Mouse (Mus musculus): ENCODE results near the gene Cyth2. TPM values are rescaled to one million over a fixed set of nuclear protein-coding genes. Genes with fewer than 3 reads are reported as not detected.

Cyth2 gene
- polyA plus RNA-seq, 1 experiment from 2014 or later: 105 TPM

GRCm38 (mm10) chr7:45775237-45775636 is 39.1 kb downstream of the Cyth2 start:
- Histone ChIP-seq H3K9me3 (ENCODE audit: low read length) (no peaks in the 10 kb centered on the region), H3K27ac (ENCODE audit: low read length) (no peak overlapping the region), H3K4me2 (replicated peaks; ENCODE audit: low read depth, low read length) (no peak overlapping the region), H3K36me3 (ENCODE audit: insufficient read depth, low read length) (no peaks in the 10 kb centered on the region), H3K9ac (replicated peaks; ENCODE audit: low read depth) (no peak overlapping the region), H3K4me1 (ENCODE audit: insufficient read depth, low read depth, low read length) (no peaks in the 10 kb centered on the region), H3K27me3 (replicated peaks; ENCODE audit: insufficient read depth, low read length) (no peaks in the 10 kb centered on the region), H3K4me3 (ENCODE audit: low read depth, low read length) (no peak overlapping the region)
- ATAC-seq: no peak
- DNase-seq (ENCODE audit: low spot score): no peak
- WGBS: 56% methylated on average over 7 of the region's 7 CpGs
- no peak for TF ChIP-seq CTCF (IDR thresholded peaks at IDR 0.05)
- TF ChIP-seq EP300 (IDR thresholded peaks at IDR 0.05): no peak

DNA sequence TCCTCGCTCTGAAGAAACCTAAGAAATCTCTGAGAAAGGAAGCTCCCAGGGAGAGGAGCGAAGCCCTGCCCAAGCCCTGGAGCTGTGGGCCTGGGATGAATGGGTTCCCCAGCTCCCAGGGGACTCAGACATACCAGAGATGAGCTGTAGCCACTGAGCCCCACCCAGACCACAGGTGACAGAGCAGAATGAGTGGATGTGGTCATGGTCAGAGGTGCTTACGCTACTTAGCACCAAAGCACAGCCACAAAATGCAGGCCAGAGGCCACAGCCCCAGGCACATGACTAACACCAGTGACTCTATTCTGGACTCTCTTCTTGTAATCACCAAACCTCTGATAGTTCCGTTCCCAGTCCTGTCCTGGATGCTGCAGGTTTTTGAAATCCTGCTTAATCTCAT is 43.3 kb downstream of the Cyth2 start:
- Histone ChIP-seq H3K9me3 (ENCODE audit: low read length) (no peaks in the 10 kb centered on the region), H3K4me3 (ENCODE audit: low read depth, low read length) (no peak overlapping the region), H3K9ac (replicated peaks; ENCODE audit: low read depth) (no peak overlapping the region), H3K4me2 (replicated peaks; ENCODE audit: low read depth, low read length) (no peak overlapping the region), H3K27ac (ENCODE audit: low read length) (no peak overlapping the region), H3K36me3 (ENCODE audit: insufficient read depth, low read length) (no peaks in the 10 kb centered on the region), H3K4me1 (ENCODE audit: insufficient read depth, low read depth, low read length) (no peaks in the 10 kb centered on the region), H3K27me3 (replicated peaks; ENCODE audit: insufficient read depth, low read length) (no peaks in the 10 kb centered on the region)
- ATAC-seq (no peak), DNase-seq (ENCODE audit: low spot score) (no peak)
- 64% methylated on average over 4 of the region's 4 CpGs for WGBS
- TF ChIP-seq EP300 (IDR thresholded peaks at IDR 0.05): no peak
- TF ChIP-seq CTCF (IDR thresholded peaks at IDR 0.05): no peak

GRCm38 (mm10) chr7:45770427-45771082 is 43.8 kb downstream of the Cyth2 start:
- ATAC-seq: peak; percentile 46
- Histone ChIP-seq H3K27me3 (replicated peaks; ENCODE audit: insufficient read depth, low read length) (no peaks in the 10 kb centered on the region), H3K27ac (ENCODE audit: low read length) (no peak overlapping the region), H3K36me3 (ENCODE audit: insufficient read depth, low read length) (no peaks in the 10 kb centered on the region), H3K9ac (replicated peaks; ENCODE audit: low read depth) (no peak overlapping the region), H3K9me3 (ENCODE audit: low read length) (no peaks in the 10 kb centered on the region), H3K4me2 (replicated peaks; ENCODE audit: low read depth, low read length) (no peak overlapping the region), H3K4me3 (ENCODE audit: low read depth, low read length) (no peak overlapping the region), H3K4me1 (ENCODE audit: insufficient read depth, low read depth, low read length) (no peaks in the 10 kb centered on the region)
- WGBS: 59% methylated on average over 8 of the region's 8 CpGs
- TF ChIP-seq EP300 (IDR thresholded peaks at IDR 0.05) (no peak), CTCF (IDR thresholded peaks at IDR 0.05) (no peak)
- no peak for DNase-seq (ENCODE audit: low spot score)

DNA sequence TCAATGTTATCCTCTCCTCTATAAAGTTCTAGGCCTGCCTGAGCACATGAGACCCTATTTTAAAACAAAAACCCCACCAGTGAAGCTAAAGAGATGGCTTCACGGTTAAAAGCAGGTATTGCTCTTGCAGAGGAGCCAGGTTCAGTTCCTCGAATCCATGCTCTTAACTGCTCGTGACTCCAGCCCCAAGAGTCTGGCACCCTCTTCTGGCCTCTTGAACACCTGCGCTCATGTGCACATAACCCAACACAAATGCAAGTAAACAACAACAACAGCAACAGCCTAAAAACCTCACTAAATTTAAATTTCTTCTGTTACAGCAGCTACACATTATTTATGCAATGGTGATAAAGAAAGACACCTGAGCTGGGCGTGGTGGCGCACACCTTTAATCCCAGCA is 46.9 kb downstream of the Cyth2 start:
- TF ChIP-seq CTCF (IDR thresholded peaks at IDR 0.05): no peak
- no peak for TF ChIP-seq EP300 (IDR thresholded peaks at IDR 0.05)
- no peaks in the 10 kb centered on the region for H3K27me3 ChIP-seq (replicated peaks; ENCODE audit: insufficient read depth, low read length)
- H3K4me1 ChIP-seq (ENCODE audit: insufficient read depth, low read depth, low read length): no peaks in the 10 kb centered on the region
- H3K4me2 ChIP-seq (replicated peaks; ENCODE audit: low read depth, low read length): no peak overlapping the region
- no peaks in the 10 kb centered on the region for H3K36me3 ChIP-seq (ENCODE audit: insufficient read depth, low read length)
- ATAC-seq: no peak
- no peak overlapping the region for H3K4me3 ChIP-seq (ENCODE audit: low read depth, low read length)
- H3K9me3 ChIP-seq (ENCODE audit: low read length): no peaks in the 10 kb centered on the region
- 91% methylated on average over 6 of the region's 6 CpGs for WGBS
- no peak for DNase-seq (ENCODE audit: low spot score)
- no peak overlapping the region for H3K27ac ChIP-seq (ENCODE audit: low read length)
- H3K9ac ChIP-seq (replicated peaks; ENCODE audit: low read depth): no peak overlapping the region

- ATAC-seq: no peak
- H3K9ac ChIP-seq (replicated peaks; ENCODE audit: low read depth): no peak overlapping the region
- no peak overlapping the region for H3K4me3 ChIP-seq (ENCODE audit: low read depth, low read length)
- H3K9me3 ChIP-seq (ENCODE audit: low read length): no peaks in the 10 kb centered on the region
- no peaks in the 10 kb centered on the region for H3K4me1 ChIP-seq (ENCODE audit: insufficient read depth, low read depth, low read length)
- TF ChIP-seq EP300 (IDR thresholded peaks at IDR 0.05) (no peak), CTCF (IDR thresholded peaks at IDR 0.05) (no peak)
- no peak overlapping the region for H3K4me2 ChIP-seq (replicated peaks; ENCODE audit: low read depth, low read length)
- WGBS: 38% methylated on average over 8 of the region's 8 CpGs
- no peaks in the 10 kb centered on the region for H3K36me3 ChIP-seq (ENCODE audit: insufficient read depth, low read length)
- H3K27me3 ChIP-seq (replicated peaks; ENCODE audit: insufficient read depth, low read length): no peaks in the 10 kb centered on the region
- DNase-seq (ENCODE audit: low spot score): no peak
- H3K27ac ChIP-seq (ENCODE audit: low read length): no peak overlapping the region
Observed at GRCm38 (mm10) chr7:45766764-45767163, 47.6 kb downstream of the Cyth2 start.

DNA sequence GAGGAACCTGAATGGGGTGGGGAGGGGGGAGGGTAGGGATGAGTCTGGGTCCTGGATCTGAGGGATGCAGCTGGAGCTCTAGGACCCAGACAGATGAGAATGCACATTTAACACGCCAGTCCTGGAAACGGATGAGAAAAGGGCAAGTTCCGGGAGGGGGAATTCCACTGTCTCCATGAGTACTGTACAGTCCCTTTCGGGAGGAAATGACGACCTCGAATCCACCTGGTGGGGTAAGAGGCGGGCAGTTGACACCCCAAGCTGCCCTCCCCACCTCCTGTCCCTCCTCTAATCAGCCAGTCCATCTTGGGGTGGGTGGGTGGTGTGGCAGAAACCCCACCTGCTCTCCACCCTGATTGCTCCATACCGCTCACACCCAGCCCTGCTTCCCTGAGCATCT is 48.4 kb downstream of the Cyth2 start:
- Histone ChIP-seq H3K9ac (replicated peaks; ENCODE audit: low read depth) (no peak overlapping the region), H3K4me1 (ENCODE audit: insufficient read depth, low read depth, low read length) (no peaks in the 10 kb centered on the region), H3K27me3 (replicated peaks; ENCODE audit: insufficient read depth, low read length) (no peaks in the 10 kb centered on the region), H3K36me3 (ENCODE audit: insufficient read depth, low read length) (no peaks in the 10 kb centered on the region), H3K27ac (ENCODE audit: low read length) (no peak overlapping the region), H3K4me3 (ENCODE audit: low read depth, low read length) (no peak overlapping the region), H3K9me3 (ENCODE audit: low read length) (no peaks in the 10 kb centered on the region), H3K4me2 (replicated peaks; ENCODE audit: low read depth, low read length) (no peak overlapping the region)
- ATAC-seq: no peak; the same call in 1 of the 2 replicates
- DNase-seq (ENCODE audit: low spot score): no peak
- WGBS: 37% methylated on average over 8 of the region's 8 CpGs
- TF ChIP-seq CTCF (IDR thresholded peaks at IDR 0.05) (no peak), EP300 (IDR thresholded peaks at IDR 0.05) (no peak)

- Histone ChIP-seq H3K27ac (ENCODE audit: low read length) (no peak overlapping the region), H3K4me3 (ENCODE audit: low read depth, low read length) (no peak overlapping the region)
- ATAC-seq: no peak
Observed at GRCm38 (mm10) chr7:45760151-45760550, 54.2 kb downstream of the Cyth2 start.

More at GRCm38 (mm10) chr7:45760151-45760550, 54.2 kb downstream of the Cyth2 start:
- WGBS: 57% methylated on average over 5 of the region's 5 CpGs
- no peak overlapping the region for H3K9ac ChIP-seq (replicated peaks; ENCODE audit: low read depth)
- no peak overlapping the region for H3K4me2 ChIP-seq (replicated peaks; ENCODE audit: low read depth, low read length)
- no peaks in the 10 kb centered on the region for H3K27me3 ChIP-seq (replicated peaks; ENCODE audit: insufficient read depth, low read length)
- no peaks in the 10 kb centered on the region for H3K9me3 ChIP-seq (ENCODE audit: low read length)
- TF ChIP-seq EP300 (IDR thresholded peaks at IDR 0.05) (no peak), CTCF (IDR thresholded peaks at IDR 0.05) (no peak)
- H3K4me1 ChIP-seq (ENCODE audit: insufficient read depth, low read depth, low read length): no peaks in the 10 kb centered on the region
- no peaks in the 10 kb centered on the region for H3K36me3 ChIP-seq (ENCODE audit: insufficient read depth, low read length)
- no peak for DNase-seq (ENCODE audit: low spot score)
